Mouse (Mus musculus) megakaryocyte, embryonic 14.5 days (primary cell): ENCODE results near the gene Ptger3. TPM values are rescaled to one million over a fixed set of nuclear protein-coding genes. Genes with fewer than 3 reads are reported as not detected.

ENCODE experiments used
- H3K27me3 ChIP-seq: replicated peaks from 2 replicates; pipeline ENCODE3; 2012; ENCODE audit warnings: inconsistent platforms
- H3K36me3 ChIP-seq: replicated peaks from 2 replicates; pipeline ENCODE3; 2012; ENCODE audit warnings: low read length, inconsistent platforms, mixed read lengths
- H3K4me1 ChIP-seq: 2 replicates; pipeline ENCODE4 v1.6.1; 2012; ENCODE audit warnings: inconsistent platforms
- H3K4me3 ChIP-seq: replicated peaks from 2 replicates; pipeline ENCODE3; 2012; ENCODE audit warnings: moderate library complexity, mild to moderate bottlenecking, inconsistent platforms
- H3K9me3 ChIP-seq: 2 replicates; pipeline ENCODE4 v1.6.1; 2012; ENCODE audit warnings: inconsistent platforms
- FLI1 ChIP-seq: IDR thresholded peaks from 2 replicates; pipeline ENCODE4 v1.6.1; 2012; ENCODE audit warnings: low read length, inconsistent platforms, mixed read lengths
- GATA1 ChIP-seq: IDR thresholded peaks from 3 replicates; pipeline ENCODE4 v1.6.1; 2012; ENCODE audit warnings: mixed read lengths, low read length, inconsistent platforms, borderline replicate concordance
- polyA plus RNA-seq: library from polyadenylated mRNA; stranded (reverse); fragments of >175 nt; gene quantifications from 2 replicates; pipeline ENCODE4 v1.2.3, GENCODE M21; 2012; ENCODE audit warnings: low replicate concordance; ENCODE audit not compliant: insufficient read depth

The Ptger3 gene
- polyA plus RNA-seq, 1 experiment = 48.8 TPM

DNA sequence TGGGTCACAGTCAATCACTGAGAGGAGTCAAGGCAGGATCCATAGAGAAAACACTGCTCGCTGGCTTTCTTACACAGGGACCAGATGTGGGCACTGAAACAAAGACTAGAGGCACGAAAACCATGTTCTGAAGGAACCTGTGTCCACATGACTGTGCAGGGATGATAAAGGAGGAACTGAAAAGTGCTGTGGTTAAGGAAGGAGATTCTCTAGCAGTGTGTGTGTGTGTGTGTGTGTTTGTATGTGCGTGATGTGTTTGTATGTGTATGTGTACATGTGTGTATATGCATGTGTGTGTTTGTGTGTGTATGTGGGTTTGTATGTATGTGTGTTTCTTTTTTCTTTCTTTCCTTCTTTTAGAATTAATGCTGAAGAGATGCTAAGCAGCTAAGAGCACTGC is 67.7 kb downstream of the Ptger3 start:
- H3K4me1 ChIP-seq = peaks cover 79% of the 10 kb centered on the region

DNA sequence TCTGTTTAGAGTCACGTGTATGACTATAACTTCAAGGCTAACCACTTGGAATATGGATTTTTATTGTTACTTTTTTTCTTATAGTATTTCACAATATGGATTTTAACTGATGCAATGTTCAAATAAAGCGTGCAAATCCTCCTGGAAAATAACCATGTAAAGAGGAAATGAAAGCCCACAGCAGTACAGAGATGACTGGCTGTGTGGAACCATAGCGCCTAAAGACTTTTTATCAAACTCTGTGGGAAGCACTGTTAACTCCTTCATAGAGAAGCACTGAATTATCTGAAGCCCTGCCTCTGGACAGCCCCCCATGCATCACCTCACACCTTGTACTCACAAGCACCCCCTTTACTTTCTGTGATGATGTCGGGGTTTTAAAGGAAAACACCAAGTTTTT is 69.0 kb downstream of the Ptger3 start:
- peaks cover 68% of the 10 kb centered on the region for H3K36me3 ChIP-seq
- no peaks in the 10 kb centered on the region for H3K9me3 ChIP-seq
- peaks cover 80% of the 10 kb centered on the region for H3K4me1 ChIP-seq
- no peak overlapping the region for H3K4me3 ChIP-seq
- TF ChIP-seq FLI1 = no peak
- no peak for TF ChIP-seq GATA1
- no peaks in the 10 kb centered on the region for H3K27me3 ChIP-seq

More for the DNA sequence above, 67.7 kb downstream of the Ptger3 start:
- Histone ChIP-seq H3K27me3 (no peaks in the 10 kb centered on the region), H3K4me3 (peak overlapping the region; percentile 14), H3K36me3 (peaks cover 64% of the 10 kb centered on the region), H3K9me3 (no peaks in the 10 kb centered on the region)
- no peak for TF ChIP-seq GATA1

DNA sequence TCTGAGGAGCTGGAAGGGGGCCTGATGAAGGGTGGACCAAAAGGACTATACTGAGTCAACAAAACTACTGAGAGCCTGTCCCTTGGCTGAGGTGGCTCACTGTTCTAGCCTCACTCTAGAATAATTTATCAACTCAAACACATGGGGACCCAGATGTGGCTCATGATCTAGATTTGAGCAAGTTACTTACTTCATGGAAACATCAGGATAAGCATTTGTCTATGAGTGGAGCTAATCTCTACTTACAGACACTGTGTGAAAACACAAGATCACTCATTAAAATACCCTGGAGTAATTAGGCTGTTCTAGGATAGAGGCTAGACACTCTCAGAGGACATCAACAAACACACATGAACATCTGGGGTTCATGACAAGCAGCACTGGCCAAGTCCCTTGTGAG is 70.2 kb downstream of the Ptger3 start:
- no peak for TF ChIP-seq FLI1
- TF ChIP-seq GATA1 = no peak
- peaks cover 83% of the 10 kb centered on the region for H3K4me1 ChIP-seq
- no peaks in the 10 kb centered on the region for H3K27me3 ChIP-seq
- H3K36me3 ChIP-seq = peaks cover 73% of the 10 kb centered on the region
- H3K4me3 ChIP-seq = no peak overlapping the region
- H3K9me3 ChIP-seq = no peaks in the 10 kb centered on the region

DNA sequence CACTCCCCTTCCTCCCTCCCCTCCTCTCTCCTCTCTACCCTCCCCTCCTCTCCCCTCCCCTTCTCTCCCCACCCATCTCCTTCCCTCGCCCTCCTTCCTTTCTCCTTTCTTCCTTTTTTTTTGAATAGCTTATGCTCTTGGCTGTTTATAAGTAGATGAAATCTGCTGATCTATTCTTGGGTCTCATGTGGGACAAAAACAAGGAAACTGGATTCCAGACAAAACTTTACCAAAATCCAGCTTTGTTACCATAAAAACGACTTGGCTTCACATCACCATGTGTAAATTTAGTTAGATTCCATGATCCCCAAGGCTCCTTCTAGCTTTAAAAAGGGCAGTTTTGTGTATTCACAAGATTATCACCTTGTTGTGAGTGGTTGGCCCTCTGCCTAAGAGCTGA is 70.6 kb downstream of the Ptger3 start:
- Histone ChIP-seq H3K4me1 (peaks cover 78% of the 10 kb centered on the region), H3K27me3 (no peaks in the 10 kb centered on the region), H3K4me3 (no peak overlapping the region), H3K9me3 (no peaks in the 10 kb centered on the region), H3K36me3 (peaks cover 74% of the 10 kb centered on the region)
- no peak for TF ChIP-seq FLI1
- TF ChIP-seq GATA1 = no peak

DNA sequence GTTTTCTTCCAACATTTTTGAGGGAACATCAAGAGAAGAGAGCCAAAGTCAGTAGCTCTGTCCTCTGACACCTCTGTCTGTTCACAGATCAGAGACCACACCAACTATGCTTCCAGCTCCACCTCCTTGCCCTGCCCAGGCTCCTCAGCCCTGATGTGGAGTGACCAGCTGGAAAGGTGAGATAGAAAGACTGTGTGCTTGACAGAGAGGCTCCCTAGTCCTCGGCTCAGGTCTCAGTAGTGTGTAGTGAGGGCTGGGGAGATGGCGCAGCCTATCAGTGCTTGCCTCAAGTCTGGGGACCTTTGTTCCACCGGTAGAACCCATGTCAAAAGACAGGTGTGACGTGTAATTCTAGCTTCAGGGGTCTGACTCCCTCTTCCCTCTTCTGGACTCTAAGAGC is 74.9 kb downstream of the Ptger3 start:
- TF ChIP-seq FLI1 (no peak), GATA1 (no peak)
- no peaks in the 10 kb centered on the region for H3K27me3 ChIP-seq

DNA sequence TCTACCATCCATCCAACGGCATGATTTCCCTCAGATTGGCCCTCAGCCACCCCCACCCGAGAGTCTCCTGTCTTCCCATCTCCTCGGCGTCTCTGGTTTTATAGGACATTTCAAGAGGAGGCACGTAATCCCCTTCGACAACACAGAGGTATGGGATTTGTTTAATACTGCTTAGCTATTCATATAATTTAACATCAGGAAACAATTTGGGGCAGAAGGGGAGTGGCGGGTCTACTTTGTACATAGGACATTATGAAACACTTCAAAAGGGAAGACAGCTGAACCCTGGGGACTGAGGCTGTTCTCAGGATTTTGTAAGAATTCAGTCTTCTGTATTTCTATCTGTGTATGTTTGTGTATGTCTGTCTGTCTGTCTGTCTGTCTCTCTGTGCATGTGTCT is 94.9 kb downstream of the Ptger3 start:
- H3K4me1 ChIP-seq = peaks cover 25% of the 10 kb centered on the region
- H3K36me3 ChIP-seq = no peaks in the 10 kb centered on the region
- no peak for TF ChIP-seq FLI1
- no peak for TF ChIP-seq GATA1
- no peaks in the 10 kb centered on the region for H3K27me3 ChIP-seq
- H3K4me3 ChIP-seq = no peak overlapping the region
- H3K9me3 ChIP-seq = no peaks in the 10 kb centered on the region

More for the DNA sequence above, 74.9 kb downstream of the Ptger3 start:
- Histone ChIP-seq H3K4me3 (no peak overlapping the region), H3K36me3 (peaks cover 85% of the 10 kb centered on the region), H3K9me3 (no peaks in the 10 kb centered on the region), H3K4me1 (peaks cover 48% of the 10 kb centered on the region)

DNA sequence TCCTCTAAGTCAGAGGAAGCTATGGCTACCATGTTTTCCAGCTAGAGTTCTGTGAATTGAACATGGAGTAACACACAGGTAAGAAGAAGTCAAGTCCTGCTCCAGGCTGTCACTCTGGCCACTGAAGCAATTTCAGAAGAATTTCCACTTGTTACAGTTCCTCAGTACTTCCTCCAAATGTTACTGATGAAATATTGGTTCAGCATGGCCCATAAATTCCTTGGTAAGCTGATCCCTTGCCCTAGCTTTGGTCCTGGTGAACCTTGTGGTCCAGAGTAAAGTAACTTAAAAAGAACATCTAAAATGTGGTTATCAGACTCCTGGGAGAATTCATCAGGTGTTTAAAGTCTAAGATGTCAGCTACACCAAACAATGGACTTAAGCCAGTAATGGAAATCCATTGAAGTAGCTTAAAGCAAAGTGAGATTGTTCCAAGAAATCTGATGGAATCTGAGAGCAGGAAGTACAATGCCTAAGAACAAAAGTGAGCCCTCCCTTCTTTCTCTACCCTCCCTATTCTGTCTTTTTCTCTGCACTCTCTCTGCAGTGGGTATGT is 97.9 kb downstream of the Ptger3 start:
- Histone ChIP-seq H3K27me3 (no peaks in the 10 kb centered on the region), H3K36me3 (no peaks in the 10 kb centered on the region), H3K4me1 (peaks cover 16% of the 10 kb centered on the region), H3K4me3 (no peak overlapping the region), H3K9me3 (no peaks in the 10 kb centered on the region)
- TF ChIP-seq GATA1 (no peak), FLI1 (no peak)

DNA sequence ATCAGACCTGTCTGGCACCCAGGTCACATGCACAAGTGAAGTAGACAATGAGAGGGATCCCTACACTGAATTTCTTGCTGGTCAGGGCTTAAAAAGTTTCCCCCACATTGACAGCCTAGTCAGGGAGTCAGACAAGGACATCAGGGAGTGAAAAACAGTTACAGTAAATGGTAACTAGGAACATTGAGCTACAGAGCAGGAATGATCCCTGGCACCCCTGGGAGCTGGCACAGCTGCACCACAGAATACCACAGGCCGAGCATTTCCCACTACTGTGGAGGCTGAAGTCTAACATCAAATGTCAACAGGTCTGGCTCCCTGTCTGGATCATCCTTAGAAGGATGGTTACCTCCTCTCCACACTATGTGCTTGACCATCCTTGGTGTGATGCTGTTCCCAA is 98.8 kb downstream of the Ptger3 start:
- Histone ChIP-seq H3K4me1 (peaks cover 7% of the 10 kb centered on the region), H3K9me3 (no peaks in the 10 kb centered on the region), H3K27me3 (no peaks in the 10 kb centered on the region), H3K36me3 (no peaks in the 10 kb centered on the region), H3K4me3 (no peak overlapping the region)
- TF ChIP-seq GATA1 (no peak), FLI1 (no peak)

DNA sequence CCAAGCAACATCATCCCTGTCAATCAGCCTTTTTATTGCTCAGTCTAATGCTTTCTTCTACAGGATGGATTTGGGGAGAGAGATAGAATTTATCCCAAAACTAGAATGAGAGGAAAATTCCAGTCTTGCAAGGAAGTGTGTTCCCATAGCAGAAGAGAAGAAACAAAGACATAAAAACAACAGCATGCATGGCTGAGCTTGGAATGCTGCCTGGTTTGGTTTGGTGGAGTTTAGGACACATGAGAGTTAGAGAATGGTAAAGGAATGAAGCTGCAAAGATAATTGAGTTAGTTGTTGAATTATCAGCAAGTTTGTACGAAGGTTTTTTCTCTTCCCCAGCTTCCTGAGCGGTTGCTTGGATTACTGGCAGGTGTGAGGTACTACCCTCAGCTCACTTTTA is 99.5 kb downstream of the Ptger3 start:
- H3K4me3 ChIP-seq = no peak overlapping the region
- no peaks in the 10 kb centered on the region for H3K36me3 ChIP-seq
- TF ChIP-seq GATA1 (no peak), FLI1 (no peak)
- no peaks in the 10 kb centered on the region for H3K9me3 ChIP-seq
- H3K27me3 ChIP-seq = no peaks in the 10 kb centered on the region
- peaks cover 5% of the 10 kb centered on the region; the same call in 1 of the 2 replicates for H3K4me1 ChIP-seq

DNA sequence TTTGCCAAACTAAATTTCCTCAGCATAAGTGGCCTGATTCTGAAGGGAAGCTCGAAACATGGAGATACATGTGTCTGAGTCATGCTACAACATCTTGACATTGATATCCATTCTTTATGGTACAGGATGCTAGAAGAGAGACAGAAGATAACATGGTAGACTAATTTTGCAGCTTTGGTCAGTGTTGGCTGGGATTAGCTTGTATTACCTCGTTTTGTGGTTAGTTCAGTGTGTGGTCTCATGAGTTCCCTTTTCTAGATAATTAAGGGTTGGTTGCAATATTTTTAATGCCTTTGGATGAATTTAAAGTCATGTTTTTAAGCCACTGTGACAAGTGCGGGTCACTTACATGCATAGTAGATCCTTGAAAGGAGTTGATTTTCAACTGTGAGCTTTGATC is 119.4 kb downstream of the Ptger3 start:
- Histone ChIP-seq H3K27me3 (no peaks in the 10 kb centered on the region), H3K9me3 (peaks cover 5% of the 10 kb centered on the region), H3K4me3 (no peak overlapping the region), H3K36me3 (peaks cover 4% of the 10 kb centered on the region), H3K4me1 (peaks cover 62% of the 10 kb centered on the region)
- TF ChIP-seq FLI1 (no peak), GATA1 (no peak)
